Mouse (Mus musculus) megakaryocyte progenitor cell, adult 5-6 weeks (primary cell): ENCODE measurements around the gene Bpifc. TPM values are rescaled to one million over a fixed set of nuclear protein-coding genes. Genes with fewer than 3 reads are reported as not detected.

ENCODE experiments used
- ATAC-seq: replicated peaks from 2 replicates; pipeline ENCODE4 v1.8.0; 2016; ENCODE audit warnings: mild to moderate bottlenecking, moderate TSS enrichment, inconsistent platforms; ENCODE audit not compliant: poor library complexity
- total RNA-seq, 2 experiments: library from RNA; stranded (forward) in 1 of 2; stranded (reverse) in 1 of 2; fragments of 157-497, 149-512 nt in 1 of 2; fragments of 200-1000 nt in 1 of 2; gene quantifications; 2 replicates each; pipeline versions ENCODE4 v1.2.3 to v1.2.4; 2015 to 2017

Gene Bpifc
- total RNA-seq, 2 experiments from 2014 or later, result 1.2 to 4.0 TPM

DNA sequence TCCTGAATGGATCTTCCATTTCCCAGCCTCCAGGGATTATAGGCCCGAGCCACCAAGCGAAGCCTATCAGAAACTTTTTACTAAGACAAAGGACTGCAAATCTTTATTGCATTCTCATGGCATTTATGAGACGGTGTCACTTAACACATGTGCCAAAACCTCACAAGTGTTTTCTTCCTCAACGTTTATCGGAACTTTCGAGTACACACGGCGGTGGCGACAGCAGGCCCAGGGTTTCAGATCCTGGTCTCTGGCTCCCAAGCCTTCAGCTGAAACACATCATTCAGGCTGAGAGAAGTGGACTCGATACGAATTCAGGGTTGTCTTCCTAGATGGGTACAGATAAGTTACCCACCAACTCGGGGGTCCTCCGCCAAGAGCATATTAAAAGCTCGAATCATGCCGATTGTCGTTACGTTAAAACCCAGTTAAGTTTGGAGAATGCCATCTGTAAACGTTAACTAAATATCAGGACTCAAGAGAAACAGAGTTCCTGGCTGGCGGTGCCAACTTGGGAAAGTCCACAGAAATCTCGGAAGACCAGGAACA lies 54.8 kb downstream of the Bpifc start:
- ATAC-seq, result peak; percentile 38

DNA sequence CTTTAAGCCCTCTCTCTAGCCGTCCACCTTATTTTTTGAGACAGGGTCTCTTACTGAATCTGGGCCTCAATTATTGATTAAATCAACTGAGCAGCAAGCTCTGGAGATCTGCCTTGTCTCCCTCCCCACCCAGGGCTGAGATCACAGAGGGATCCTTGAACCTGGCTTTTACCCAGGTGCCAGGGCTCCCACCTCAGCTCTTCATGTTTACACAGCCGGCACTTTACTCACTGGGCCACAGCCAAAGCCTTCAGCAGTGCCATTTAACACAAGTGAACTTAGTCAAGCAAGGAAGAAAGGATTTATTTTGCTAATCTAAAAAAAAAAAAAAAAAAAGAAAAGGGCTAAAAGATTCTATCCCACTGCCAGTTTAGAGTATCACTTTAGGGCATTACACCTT lies 57.3 kb downstream of the Bpifc start:
- ATAC-seq, result no peak

DNA sequence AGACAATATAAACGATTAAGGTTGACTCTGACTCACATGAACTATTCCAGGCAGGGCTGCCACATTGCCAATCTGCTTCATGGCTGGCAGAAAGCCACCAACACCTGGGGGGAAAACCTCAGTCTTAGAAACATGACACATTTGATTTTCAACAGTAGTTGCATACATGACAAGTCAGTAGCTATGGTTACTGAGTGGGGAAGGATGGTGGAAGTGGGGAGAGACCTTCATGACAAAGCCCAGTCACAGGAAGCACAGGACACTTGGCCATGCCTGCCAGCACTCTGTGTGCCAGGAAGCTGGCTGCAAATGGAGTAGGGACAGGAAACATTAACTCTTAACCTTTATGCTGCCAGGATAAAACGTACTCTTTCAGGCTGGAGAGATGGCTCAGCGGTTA lies 58.3 kb downstream of the Bpifc start:
- no peak for ATAC-seq

DNA sequence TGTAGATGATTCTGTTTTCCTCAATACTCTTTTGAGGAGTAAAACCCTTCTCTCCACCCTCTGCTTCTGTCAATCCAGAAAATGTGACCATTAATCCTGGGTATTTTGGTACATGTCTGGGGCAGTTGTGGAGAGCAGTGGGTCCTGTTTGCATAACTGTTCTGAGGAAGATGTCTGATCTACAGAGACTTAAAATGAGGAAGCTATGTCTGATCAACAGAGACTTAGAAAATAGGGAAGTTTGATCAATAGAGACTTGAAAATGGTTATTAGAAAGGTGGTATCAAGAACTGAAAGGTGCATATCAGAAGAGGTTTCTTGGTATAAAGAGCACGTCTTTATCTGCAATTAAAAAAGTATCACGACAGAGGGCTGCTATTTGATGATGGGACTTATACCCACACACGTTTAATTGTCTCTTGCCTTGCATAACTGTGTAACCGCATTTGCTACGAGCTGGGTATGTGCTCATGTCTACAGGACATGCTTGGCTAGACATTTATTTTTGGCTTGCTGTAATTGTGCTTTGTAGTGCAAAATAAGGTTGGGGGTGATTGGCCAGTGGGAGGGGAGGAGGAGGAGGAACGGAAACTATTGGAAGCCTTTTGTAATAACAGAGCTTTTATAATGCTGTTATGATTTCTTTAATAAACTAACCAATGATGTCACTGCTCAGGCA lies 59.8 kb downstream of the Bpifc start:
- ATAC-seq, result peak; percentile 73

DNA sequence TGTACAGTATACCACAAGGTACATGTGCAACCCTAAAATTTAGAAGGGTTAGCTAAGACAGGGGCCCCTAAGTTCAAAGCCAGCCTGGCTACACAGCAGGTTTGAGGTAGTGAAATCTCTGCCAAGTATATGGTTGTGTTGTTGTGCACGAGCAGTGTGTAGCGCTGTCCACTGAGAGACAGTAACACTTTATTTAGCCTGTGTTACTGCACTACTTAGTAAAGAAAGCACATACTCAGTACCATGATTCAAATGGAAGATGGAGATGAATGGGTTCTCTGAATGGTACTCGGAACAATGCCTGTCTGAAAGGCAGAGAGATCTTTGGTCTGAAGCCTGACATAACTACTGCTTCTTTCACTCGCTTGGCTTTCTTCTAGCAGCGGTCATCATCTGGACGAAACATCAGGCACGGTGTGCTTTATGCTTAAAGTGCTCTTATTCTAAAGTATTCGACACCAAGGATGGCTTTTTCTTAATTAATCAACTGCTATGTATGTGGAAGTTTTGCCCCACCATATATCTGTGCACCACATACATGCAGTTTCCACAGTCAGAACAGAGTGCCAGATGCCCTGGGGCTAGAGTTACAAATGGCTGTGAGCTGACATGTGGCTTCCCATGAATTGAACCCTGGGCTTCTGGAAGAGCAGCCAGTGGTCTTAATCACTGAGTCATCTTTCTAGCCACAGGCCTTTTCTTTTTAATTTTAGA lies 63.1 kb downstream of the Bpifc start:
- no peak for ATAC-seq

DNA sequence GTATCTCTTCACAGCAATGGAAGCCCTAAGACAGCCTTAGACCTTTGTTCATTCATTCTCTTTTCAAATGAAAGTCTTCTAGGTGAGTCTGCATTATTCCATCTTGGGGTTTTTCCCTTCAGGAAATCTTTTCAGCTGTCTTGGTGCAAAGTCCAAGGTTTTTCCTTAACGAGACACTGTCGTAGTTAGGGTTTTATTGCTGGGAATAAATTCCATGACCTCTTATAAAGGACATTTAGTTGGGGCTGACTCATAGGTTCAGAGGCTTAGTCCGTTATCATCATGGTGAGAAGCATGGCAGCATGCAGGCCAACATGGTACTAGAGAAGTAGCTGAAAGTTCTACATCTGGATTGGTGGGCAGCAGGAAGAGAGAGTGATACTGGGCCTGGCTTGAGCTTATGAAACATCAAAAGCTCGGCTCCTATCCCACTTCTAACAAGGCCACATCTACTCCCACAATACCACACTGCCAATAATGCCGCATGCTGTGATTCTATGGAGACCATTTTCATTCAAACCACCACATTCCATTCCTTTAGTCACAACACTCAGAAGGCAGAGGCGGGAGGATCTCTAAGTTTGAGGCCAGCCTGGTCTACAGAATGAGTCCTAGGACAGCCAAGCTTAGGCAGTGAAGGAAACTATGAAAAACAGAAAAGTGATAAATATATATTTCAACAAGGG lies 75.3 kb downstream of the Bpifc start:
- no peak for ATAC-seq

DNA sequence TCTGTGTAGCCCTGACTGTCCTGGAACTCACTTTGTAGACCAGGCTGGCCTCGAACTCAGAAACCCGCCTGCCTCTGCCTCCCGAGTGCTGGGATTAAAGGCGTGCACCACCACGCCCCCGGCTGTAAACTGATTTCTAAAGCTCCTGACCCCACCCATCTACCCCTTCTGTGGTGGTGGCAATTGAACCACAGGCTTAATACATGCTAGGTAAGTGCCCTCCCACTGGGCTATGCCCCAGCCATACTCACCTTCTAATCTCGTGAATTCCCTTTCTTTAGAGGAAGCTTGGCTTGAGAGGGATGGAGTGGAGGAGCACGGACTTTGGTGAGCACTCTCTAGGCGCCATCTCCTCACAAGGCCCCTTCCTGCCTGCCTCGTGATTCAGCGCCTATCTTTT lies 81.7 kb downstream of the Bpifc start:
- ATAC-seq, result no peak

DNA sequence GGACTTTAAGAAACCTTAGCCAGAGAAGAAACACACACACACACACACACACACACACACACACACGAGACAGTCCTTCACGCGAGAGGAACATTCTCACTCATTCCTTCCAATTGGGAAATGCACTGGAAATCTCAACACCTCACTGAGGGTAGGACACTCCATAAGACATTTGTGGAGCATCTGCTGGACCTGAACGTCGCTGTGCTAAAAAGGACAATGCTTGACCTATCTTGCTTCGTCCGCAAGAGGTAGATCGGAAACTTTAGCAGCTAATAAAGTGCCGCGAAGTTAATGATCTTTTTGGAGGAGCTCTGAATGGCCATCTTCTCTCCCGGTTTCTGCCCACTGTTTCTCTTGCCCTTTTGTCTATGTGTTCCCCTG lies 82.5 kb downstream of the Bpifc start:
- no peak for ATAC-seq

DNA sequence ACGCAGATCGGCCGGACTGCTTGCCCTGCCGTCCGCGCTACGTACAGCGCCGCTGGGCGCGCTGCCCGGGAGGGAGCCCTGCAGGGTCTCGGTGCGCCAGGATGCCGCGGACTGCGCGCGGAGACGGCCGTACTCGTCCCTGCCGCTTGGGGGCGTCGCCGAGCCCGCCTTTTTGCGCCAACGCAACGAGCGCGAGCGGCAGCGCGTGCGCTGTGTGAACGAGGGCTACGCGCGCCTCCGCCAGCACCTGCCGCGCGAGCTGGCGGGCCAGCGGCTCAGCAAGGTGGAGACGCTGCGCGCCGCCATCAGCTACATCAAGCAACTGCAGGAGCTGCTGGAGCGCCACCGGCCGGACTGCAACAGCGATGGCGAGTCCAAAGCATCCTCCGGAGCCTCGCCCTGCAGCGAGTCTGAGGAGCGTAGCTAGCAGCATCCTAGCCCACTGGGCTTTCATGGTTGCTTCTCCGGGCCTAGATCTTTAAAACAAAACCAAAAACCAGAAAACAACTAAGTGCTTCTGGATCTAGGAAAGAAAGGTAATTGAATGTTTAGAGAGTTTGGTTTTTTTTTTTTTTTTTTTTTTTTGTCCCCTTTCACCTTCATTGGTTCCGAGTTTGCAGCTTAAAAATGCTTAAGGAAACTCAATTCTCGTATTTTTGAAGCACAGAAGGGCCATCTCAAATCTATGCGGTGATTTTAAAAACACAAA lies 83.0 kb downstream of the Bpifc start:
- peak; percentile 86 for ATAC-seq

DNA sequence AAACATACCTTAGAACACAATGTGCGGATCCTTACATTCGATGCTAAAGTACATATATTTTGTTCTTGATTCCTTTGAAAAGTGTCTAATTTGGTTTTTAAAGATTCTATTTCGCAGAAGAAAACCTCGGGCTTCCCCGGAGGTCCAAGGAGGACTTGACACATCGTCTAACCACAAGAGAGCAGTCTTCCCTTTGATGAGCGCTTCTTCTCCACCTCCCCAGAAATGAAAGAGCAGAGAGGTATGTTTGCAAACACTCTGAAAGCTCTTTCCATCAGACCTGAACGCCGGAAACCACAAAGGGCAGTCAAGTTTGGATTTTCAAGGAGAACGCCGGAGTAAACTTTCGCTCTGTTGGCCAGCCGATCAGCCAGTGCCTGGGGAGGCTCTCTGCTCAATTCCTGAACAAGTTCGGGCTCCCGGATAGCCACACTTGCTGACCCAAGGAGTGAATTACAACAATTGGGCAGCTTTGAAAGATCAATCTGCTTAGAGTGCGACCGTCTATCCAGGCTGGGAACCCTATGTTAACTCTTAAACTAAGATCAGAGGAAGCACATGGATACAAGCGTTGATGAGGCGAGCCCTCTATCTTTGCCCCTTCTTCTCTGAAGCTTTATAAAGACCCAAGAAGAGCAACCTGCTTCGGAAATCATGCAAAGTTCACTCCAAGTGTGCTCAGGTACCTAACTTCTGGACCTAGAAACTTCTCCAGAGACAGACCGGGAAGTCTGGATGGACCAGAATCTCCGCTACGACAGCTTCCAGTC lies 83.8 kb downstream of the Bpifc start, which contains the start of gene Ascl4:
Gene Ascl4, plus strand, starts transcription at position 6 of the 770 bp plus-strand sequence.
- ATAC-seq, result no peak

DNA sequence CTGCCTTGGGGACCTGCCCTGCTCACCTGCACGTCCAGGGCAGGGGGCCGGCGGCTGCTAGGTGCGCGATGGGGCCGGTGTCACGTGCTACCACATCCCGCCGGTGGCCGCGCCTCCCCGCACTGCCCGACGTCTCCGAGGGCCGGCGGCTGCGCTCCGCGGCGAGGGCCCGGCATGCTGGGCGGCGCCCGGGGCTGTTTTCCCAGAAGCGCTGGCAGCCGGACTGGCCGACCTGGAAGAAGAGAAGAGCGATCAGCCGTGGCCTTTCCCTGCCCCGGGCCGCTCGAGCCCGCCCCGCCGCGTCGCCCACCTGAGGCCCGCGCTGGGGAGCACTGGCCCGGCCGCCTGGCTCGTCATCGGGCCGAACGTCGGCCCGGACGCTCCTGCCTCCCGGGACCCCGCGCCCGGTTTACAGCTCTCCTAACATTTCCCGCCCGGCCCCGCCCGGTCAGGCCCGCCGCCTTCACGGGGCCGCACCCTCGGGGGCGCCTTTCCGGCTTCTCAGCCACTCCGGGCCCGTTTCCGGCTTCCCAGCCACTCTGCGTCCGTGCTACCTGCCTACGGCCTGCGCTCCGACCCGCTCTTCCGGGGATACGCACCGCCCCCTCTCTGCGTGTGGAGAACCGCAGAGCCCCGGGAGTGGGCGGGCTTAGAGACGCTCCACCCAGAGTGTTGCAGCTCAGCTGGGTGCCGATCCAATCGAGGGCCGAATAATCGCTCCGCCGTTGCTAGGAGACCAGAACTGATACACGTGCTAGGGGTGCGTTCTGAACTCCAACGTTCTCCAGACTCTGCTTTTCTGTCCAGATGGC lies 95.0 kb downstream of the Bpifc start, which contains the start of gene Prdm4:
Gene Prdm4, minus strand, starts transcription at position 645 of the 812 bp plus-strand sequence.
- ATAC-seq, result peak; percentile 99

Other genes with a start within 250 kb of the Bpifc start
- 67.0 and 70.3 TPM in 2 replicates for gene Pwp1, start 182.4 kb downstream of the Bpifc start, total RNA-seq (2015)
- 71.7 and 81.4 TPM in 2 replicates for gene Pwp1, start 182.4 kb downstream of the Bpifc start, total RNA-seq (2017)
- gene Prdm4, start 94.8 kb downstream of the Bpifc start, total RNA-seq (2015), result 24.7 and 27.4 TPM in 2 replicates
- 25.4 and 29.0 TPM in 2 replicates for gene Prdm4, start 94.8 kb downstream of the Bpifc start, total RNA-seq (2017)
- gene Ascl4, start 84.2 kb downstream of the Bpifc start, total RNA-seq (2015), result 0.12 TPM in 1 of 2 replicates, not detected in the other
- not detected in 2 replicates for gene Ascl4, start 84.2 kb downstream of the Bpifc start, total RNA-seq (2017)
- 61.6 and 63.2 TPM in 2 replicates for gene Rtcb, start 54.1 kb downstream of the Bpifc start, total RNA-seq (2015)
- 177 and 178 TPM in 2 replicates for gene Rtcb, start 54.1 kb downstream of the Bpifc start, total RNA-seq (2017)
- 30.2 and 36.0 TPM in 2 replicates for gene Fbxo7, start 10.1 kb upstream of the Bpifc start, total RNA-seq (2015)
- 14.5 and 31.5 TPM in 2 replicates for gene Fbxo7, start 10.1 kb upstream of the Bpifc start, total RNA-seq (2017)